Mouse (Mus musculus): ENCODE results near the gene Arhgef10l.

GRCm38 (mm10) chr4:140531024-140531423 lies 134.8 kb downstream of the Arhgef10l start:
- TF ChIP-seq POLR2A (IDR thresholded peaks at IDR 0.05; ENCODE audit: control insufficient read depth, extremely low read depth, insufficient read depth, low read length, poor library complexity) (no peak), CTCF (IDR thresholded peaks at IDR 0.05; ENCODE audit: borderline replicate concordance, control insufficient read depth, extremely low read depth, insufficient read depth, low read length, poor library complexity) (no peak)

Data from thymus, adult 2 months (tissue).